Mouse (Mus musculus) adrenal gland, postnatal 10 days (tissue): ENCODE data around the gene Bptf. TPM values are rescaled to one million over a fixed set of nuclear protein-coding genes. Genes with fewer than 3 reads are reported as not detected.
"Not testable (repeated sequence)": the region's sequence is repeated elsewhere in the genome, so short reads cannot be mapped to it uniquely, and the experiment has no call there.

ENCODE experiments used
- DNase-seq: peaks from one replicate; pipeline ENCODE4 v3.0.0; 2021; ENCODE audit warnings: mixed read lengths
- total RNA-seq, 2 experiments: library from RNA; stranded (reverse); gene quantifications; 2 replicates each; pipeline ENCODE4 v1.2.3; 2021

The Bptf gene
- total RNA-seq, 2 experiments from 2014 or later = 33.6 to 42.5 TPM

DNA sequence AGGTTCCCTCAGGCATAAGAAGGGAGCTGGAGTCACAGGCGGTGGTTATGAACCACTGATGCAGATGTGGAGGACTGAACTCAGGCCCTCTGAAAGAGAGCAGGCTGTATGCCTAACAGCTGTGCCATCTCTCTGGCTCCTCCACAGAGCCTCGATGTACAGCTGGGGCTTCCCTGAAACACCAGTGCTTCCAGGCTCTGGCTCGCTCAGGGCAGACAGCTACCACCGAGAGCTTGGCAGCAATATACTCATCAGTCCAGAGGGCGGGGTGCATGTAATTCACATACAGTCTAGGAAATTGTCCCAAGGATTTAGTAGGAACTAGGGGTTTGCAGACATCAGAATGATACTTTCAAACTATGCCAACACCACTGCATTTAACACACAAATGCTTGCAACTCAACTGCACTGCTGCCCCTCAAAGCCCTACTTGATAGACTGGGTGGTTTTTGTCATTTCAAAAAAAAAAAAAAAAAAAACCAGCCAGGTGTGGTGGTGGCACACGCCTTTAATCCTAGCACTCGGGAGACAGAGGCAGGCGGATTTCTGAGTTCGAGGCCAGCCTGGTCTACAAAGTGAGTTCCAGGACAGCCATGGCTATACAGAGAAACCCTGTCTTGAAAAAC is 145.8 kb downstream of the Bptf start:
- DNase-seq = not testable (repeated sequence)

Other genes with a start within 250 kb of the Bptf start
- 10 to 100 TPM; 37.5 to 37.9 TPM for gene Smurf2, start 211.4 kb downstream of the Bptf start, total RNA-seq
- 10 to 100 TPM; 45.3 to 46.7 TPM for gene Kpna2, start 132.6 kb downstream of the Bptf start, total RNA-seq
- 1 to 10 TPM; 1.8 to 2.9 TPM for gene 1810010H24Rik, start 106.4 kb downstream of the Bptf start, total RNA-seq
- gene Nol11, start 57.3 kb upstream of the Bptf start, total RNA-seq = 10 to 100 TPM; 21.1 to 21.8 TPM